Mouse (Mus musculus) spleen, adult 12 weeks (tissue): Measurements from ENCODE around the gene D430019H16Rik.

Experiments
- DNase-seq: peaks from one replicate; pipeline ENCODE4 v3.0.0; 2022; ENCODE audit warnings: low spot score

D430019H16Rik gene

GRCm38 (mm10) chr12:105453670-105454257 lies at the start of gene D430019H16Rik:
TSS of gene D430019H16Rik (plus strand) at chr12:105453856.
- no peak for DNase-seq

- DNase-seq: no peak
Observed at GRCm38 (mm10) chr12:105406008-105406407, 47.6 kb upstream of the D430019H16Rik start.

- DNase-seq: no peak
Observed at GRCm38 (mm10) chr12:105413909-105414308, 39.7 kb upstream of the D430019H16Rik start.

- no peak for DNase-seq
Observed at GRCm38 (mm10) chr12:105420476-105420875, 33.2 kb upstream of the D430019H16Rik start.

- DNase-seq: no peak
Observed at GRCm38 (mm10) chr12:105426541-105426940, 27.1 kb upstream of the D430019H16Rik start.

GRCm38 (mm10) chr12:105427039-105427757 lies 26.5 kb upstream of the D430019H16Rik start:
- no peak for DNase-seq

- DNase-seq: no peak
Observed at GRCm38 (mm10) chr12:105431872-105432271, 21.8 kb upstream of the D430019H16Rik start.

GRCm38 (mm10) chr12:105432807-105433206 lies 20.8 kb upstream of the D430019H16Rik start:
- no peak for DNase-seq

- no peak for DNase-seq
Observed at GRCm38 (mm10) chr12:105438259-105438658, 15.4 kb upstream of the D430019H16Rik start.

- no peak for DNase-seq
Observed at GRCm38 (mm10) chr12:105439976-105440375, 13.7 kb upstream of the D430019H16Rik start.

GRCm38 (mm10) chr12:105443569-105443968 lies 10.1 kb upstream of the D430019H16Rik start:
- DNase-seq: no peak

- DNase-seq: no peak
Observed at GRCm38 (mm10) chr12:105445767-105446166, 7.9 kb upstream of the D430019H16Rik start.

- no peak for DNase-seq
Observed at GRCm38 (mm10) chr12:105449239-105449638, 4.4 kb upstream of the D430019H16Rik start.

- DNase-seq: no peak
Observed at GRCm38 (mm10) chr12:105454258-105455062, 804 bp downstream of the D430019H16Rik start.

GRCm38 (mm10) chr12:105455063-105455559 lies 1.5 kb downstream of the D430019H16Rik start:
- DNase-seq: no peak

- no peak for DNase-seq
Observed at GRCm38 (mm10) chr12:105458791-105459190, 5.1 kb downstream of the D430019H16Rik start.

GRCm38 (mm10) chr12:105461066-105461465 lies 7.4 kb downstream of the D430019H16Rik start:
- DNase-seq: no peak

- DNase-seq: no peak
Observed at GRCm38 (mm10) chr12:105469026-105469425, 15.4 kb downstream of the D430019H16Rik start.

- no peak for DNase-seq
Observed at GRCm38 (mm10) chr12:105475230-105475911, 21.7 kb downstream of the D430019H16Rik start.

- peak; percentile 10 for DNase-seq
Observed at GRCm38 (mm10) chr12:105476453-105476852, 22.8 kb downstream of the D430019H16Rik start.

GRCm38 (mm10) chr12:105476993-105477392 lies 23.3 kb downstream of the D430019H16Rik start:
- no peak for DNase-seq

- DNase-seq: no peak
Observed at GRCm38 (mm10) chr12:105483503-105483902, 29.8 kb downstream of the D430019H16Rik start.
